Mouse (Mus musculus) small intestine, adult 2 months (tissue): Measurements from ENCODE around the gene Lta.

Experiments used
- CTCF ChIP-seq: fragments of 200-500 bp; IDR thresholded peaks from 2 replicates; pipeline ENCODE4 v1.5.1; 2012; ENCODE audit warnings: low read depth, mild to moderate bottlenecking, control low read depth, inconsistent platforms, low read length, moderate library complexity, mixed read lengths; ENCODE audit not compliant: insufficient replicate concordance, insufficient read length; ENCODE audit errors: extremely low read depth
- POLR2A ChIP-seq: fragments of 200-500 bp; IDR thresholded peaks from 2 replicates; pipeline ENCODE4 v1.6.1; 2012; ENCODE audit warnings: low read depth, mild to moderate bottlenecking, control low read depth, inconsistent platforms, low read length, moderate library complexity

GRCm38 (mm10) chr17:35164218-35164567, 41.0 kb downstream of the Lta start:
- TF ChIP-seq CTCF (no peak), POLR2A (no peak)
